Mouse (Mus musculus) left cerebral cortex, adult 8-10 months (tissue): Measurements from ENCODE around the gene Rhbg. TPM values are rescaled to one million over a fixed set of nuclear protein-coding genes. Genes with fewer than 3 reads are reported as not detected.

ENCODE experiments used
- DNase-seq, 2 experiments: peaks; one replicate each; pipeline ENCODE4 v3.0.0; 2022; ENCODE audit warnings: low spot score in 2 of 2
- total RNA-seq, 4 experiments: library from RNA; stranded (reverse); gene quantifications; 2 replicates each; pipeline ENCODE4 v1.2.4; 2022

The Rhbg gene
- total RNA-seq, 4 experiments from 2014 or later, result not detected

GRCm38 (mm10) chr3:88208226-88208720 lies 46.2 kb downstream of the Rhbg start:
- no peak for DNase-seq

- DNase-seq, result no peak
These were observed 46.9 kb downstream of the Rhbg start for GRCm38 (mm10) chr3:88207451-88208100.

GRCm38 (mm10) chr3:88206901-88207371 lies 47.6 kb downstream of the Rhbg start:
- no peak for DNase-seq

GRCm38 (mm10) chr3:88206500-88206899 lies 48.0 kb downstream of the Rhbg start:
- no peak for DNase-seq

- peak in 1 of 2 experiments; percentile 68 for DNase-seq
These were observed 48.7 kb downstream of the Rhbg start for GRCm38 (mm10) chr3:88205563-88206491.

GRCm38 (mm10) chr3:88205176-88205562 lies 49.3 kb downstream of the Rhbg start:
- DNase-seq, result no peak

GRCm38 (mm10) chr3:88204751-88205150 lies 49.8 kb downstream of the Rhbg start:
- DNase-seq, result no peak

GRCm38 (mm10) chr3:88203999-88204700 lies 50.4 kb downstream of the Rhbg start:
- DNase-seq, result no peak

GRCm38 (mm10) chr3:88203456-88203855 lies 51.1 kb downstream of the Rhbg start:
- no peak for DNase-seq

- no peak for DNase-seq
These were observed 51.5 kb downstream of the Rhbg start for GRCm38 (mm10) chr3:88202986-88203385.

- DNase-seq, result no peak
These were observed 52.9 kb downstream of the Rhbg start for GRCm38 (mm10) chr3:88201640-88202039.

- no peak for DNase-seq
These were observed 53.6 kb downstream of the Rhbg start for GRCm38 (mm10) chr3:88200972-88201330.

GRCm38 (mm10) chr3:88200161-88200971 lies 54.1 kb downstream of the Rhbg start:
- no peak for DNase-seq

GRCm38 (mm10) chr3:88199541-88200110 lies 54.9 kb downstream of the Rhbg start:
- no peak for DNase-seq

GRCm38 (mm10) chr3:88198505-88199020 lies 55.9 kb downstream of the Rhbg start:
- DNase-seq, result no peak

GRCm38 (mm10) chr3:88197741-88198504 lies 56.6 kb downstream of the Rhbg start:
- no peak for DNase-seq
